Mouse (Mus musculus) liver, adult 2 months (tissue): ENCODE results near the gene Kcnj15.

Source experiments
- CTCF ChIP-seq: fragments of 200-500 bp; IDR thresholded peaks from 2 replicates; pipeline ENCODE4 v1.5.1; 2011; ENCODE audit warnings: low read depth, low read length, control low read depth
- POLR2A ChIP-seq: fragments of 200-500 bp; IDR thresholded peaks from 2 replicates; pipeline ENCODE4 v1.6.1; 2011; ENCODE audit warnings: low read length, control low read depth; ENCODE audit not compliant: insufficient read depth; ENCODE audit errors: extremely low read depth

- TF ChIP-seq POLR2A (no peak), CTCF (no peak)
These were observed 44.3 kb downstream of the Kcnj15 start for GRCm38 (mm10) chr16:95301667-95302066.
